Mouse (Mus musculus): Measurements from ENCODE around the gene Ganab. TPM values are rescaled to one million over a fixed set of nuclear protein-coding genes. Genes with fewer than 3 reads are reported as not detected.
"Not testable (repeated sequence)": the region's sequence is repeated elsewhere in the genome, so short reads cannot be mapped to it uniquely, and the experiment has no call there.

Ganab gene
- total and polyA plus RNA-seq, 2 experiments from 2014 or later = 55.5 to 110 TPM

DNA sequence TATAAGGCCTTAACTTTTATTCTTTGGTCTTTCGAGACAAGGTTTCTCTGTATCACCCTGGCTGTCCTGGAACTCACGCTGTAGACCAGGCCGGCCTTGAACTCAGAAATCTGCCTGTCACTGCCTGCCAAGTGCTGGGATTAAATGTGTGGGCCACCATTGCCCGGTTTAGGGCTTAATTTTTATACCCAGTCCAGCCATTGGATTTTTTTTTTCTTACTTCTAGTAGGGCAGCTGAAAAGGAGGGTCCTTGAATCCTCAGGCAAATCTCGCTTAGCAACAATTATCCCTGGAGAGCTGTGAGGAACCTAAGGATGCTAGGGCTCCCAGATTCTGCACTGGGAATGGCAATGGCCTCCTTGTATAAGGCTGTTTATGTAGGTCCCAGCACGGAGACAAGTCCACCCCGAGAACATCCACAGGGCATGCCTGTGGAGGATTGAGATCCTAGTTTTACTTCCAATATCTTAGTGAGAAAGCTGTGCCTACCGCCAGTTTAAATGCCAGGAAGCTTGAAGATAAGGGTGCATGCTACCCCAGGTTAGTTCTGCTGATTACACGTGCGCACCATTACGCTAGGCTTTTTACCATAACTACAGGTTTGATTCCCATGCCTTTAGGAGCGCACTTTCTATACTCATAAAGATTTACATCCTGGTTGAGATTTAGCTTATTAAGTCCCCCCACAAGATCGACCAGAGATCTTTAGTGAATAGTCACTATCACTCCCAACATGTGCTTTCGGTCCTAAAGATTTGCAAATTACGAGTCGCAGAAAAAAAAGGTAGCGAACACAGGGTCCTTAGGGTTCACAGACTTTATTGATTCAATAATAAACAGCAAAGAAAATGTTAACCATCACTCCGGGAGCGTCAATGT lies 10.0 kb upstream of the Ganab start:
- H3K4me3 ChIP-seq (ENCODE audit: low read length) = peak overlapping the region; percentile 43
- H3K4me1 ChIP-seq (ENCODE audit: insufficient read depth, low read length) = peaks cover 9% of the 10 kb centered on the region; the same call in 1 of the 2 replicates
- peak overlapping the region; percentile 90 for H3K4me2 ChIP-seq (ENCODE audit: low read depth, low read length)
- TF ChIP-seq CTCF (IDR thresholded peaks at IDR 0.05; ENCODE audit: low read depth) = no peak
- peak overlapping the region; percentile 57 for H3K9ac ChIP-seq (replicated peaks; ENCODE audit: low read length)
- 15% methylated on average over 19 of the region's 19 CpGs for WGBS
- DNase-seq (ENCODE audit: low spot score) (no peak), ATAC-seq (no peak)
- no peaks in the 10 kb centered on the region for H3K9me3 ChIP-seq (ENCODE audit: low read length)
- H3K27ac ChIP-seq = peak overlapping the region; percentile 71; the same call in 1 of the 2 replicates
- no peaks in the 10 kb centered on the region for H3K36me3 ChIP-seq (ENCODE audit: insufficient read depth, low read length)
- no peaks in the 10 kb centered on the region for H3K27me3 ChIP-seq (ENCODE audit: insufficient read depth, low read length)

DNA sequence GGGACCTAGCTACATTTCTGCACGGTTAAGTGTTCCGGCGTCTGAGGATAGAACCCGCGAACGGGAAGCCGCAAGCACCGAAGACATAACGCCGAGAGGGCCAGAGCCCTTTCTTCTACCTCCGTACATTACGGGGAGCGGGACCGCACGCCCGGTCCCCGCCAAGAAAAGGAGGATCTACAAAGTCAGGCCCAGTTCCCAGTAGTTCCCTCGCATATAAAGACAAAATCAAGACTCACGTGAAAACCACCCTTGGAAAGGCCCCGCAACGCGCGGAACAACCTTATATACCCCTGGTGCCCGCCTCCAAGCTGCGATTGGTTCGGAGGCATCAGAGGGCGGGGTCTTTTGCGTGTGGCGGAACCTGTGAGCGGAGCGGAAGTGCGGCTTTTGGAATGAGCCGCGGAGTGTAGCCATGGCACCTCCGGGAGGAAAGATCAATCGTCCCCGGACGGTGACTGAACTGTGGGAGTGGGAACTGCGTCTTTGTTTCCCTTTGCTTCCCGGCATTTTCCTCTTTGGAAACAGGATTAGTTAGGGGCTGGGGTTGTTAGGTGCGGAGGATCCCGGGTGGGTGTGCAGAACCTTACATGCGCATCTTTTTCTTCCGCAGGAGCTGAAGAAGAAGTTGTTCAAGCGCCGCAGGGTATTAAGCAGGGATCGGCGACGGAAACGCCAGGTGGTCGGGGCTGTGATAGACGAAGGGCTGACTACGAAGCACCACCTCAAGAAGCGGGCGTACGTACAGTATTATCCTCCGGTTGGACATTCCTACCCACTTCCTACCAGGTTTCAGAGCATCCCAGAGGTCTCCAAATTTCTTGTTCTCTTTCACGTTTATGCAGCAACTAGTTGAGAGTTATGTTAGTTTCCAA lies 9.1 kb upstream of the Ganab start, which contains the start of the genes 1810009A15Rik and Gm49416:
Gene 1810009A15Rik, plus strand, starts transcription at position 343 of the 875 bp plus-strand sequence.
Gene Gm49416, plus strand, starts transcription at position 416 of the 875 bp plus-strand sequence.
- H3K36me3 ChIP-seq (ENCODE audit: insufficient read depth, low read length) = no peaks in the 10 kb centered on the region
- no peaks in the 10 kb centered on the region for H3K9me3 ChIP-seq (ENCODE audit: low read length)
- H3K4me3 ChIP-seq (ENCODE audit: low read length) = peak within 1 kb of the TSS; percentile 43
- peak; percentile 98 for DNase-seq (ENCODE audit: low spot score)
- H3K4me1 ChIP-seq (ENCODE audit: insufficient read depth, low read length) = peaks cover 9% of the 10 kb centered on the region; the same call in 1 of the 2 replicates
- H3K27ac ChIP-seq = peak within 1 kb of the TSS; percentile 71
- peak within 1 kb of the TSS; percentile 57 for H3K9ac ChIP-seq (replicated peaks; ENCODE audit: low read length)
- WGBS = under 1% methylated on average over 58 of the region's 58 CpGs
- H3K27me3 ChIP-seq (ENCODE audit: insufficient read depth, low read length) = no peaks in the 10 kb centered on the region
- ATAC-seq = peak; percentile 97
- peak; percentile 5; the same call in 1 of the 2 replicates for TF ChIP-seq CTCF (IDR thresholded peaks at IDR 0.05; ENCODE audit: low read depth)
- H3K4me2 ChIP-seq (ENCODE audit: low read depth, low read length) = peak within 1 kb of the TSS; percentile 90

GRCm38 (mm10) chr19:8892829-8893766 lies 4.8 kb upstream of the Ganab start, which contains the start of gene Ints5:
Ints5 (plus strand) TSS chr19:8893005.
- H3K4me3 ChIP-seq (ENCODE audit: low read length) = peak within 1 kb of the TSS; percentile 82
- DNase-seq (ENCODE audit: low spot score) (peak; percentile 92), ATAC-seq (peak; percentile 74)
- peak within 1 kb of the TSS; percentile 89 for H3K9ac ChIP-seq (replicated peaks; ENCODE audit: low read length)
- H3K4me2 ChIP-seq (ENCODE audit: low read depth, low read length) = peak within 1 kb of the TSS; percentile 97
- peaks cover 6% of the 10 kb centered on the region; the same call in 1 of the 2 replicates for H3K4me1 ChIP-seq (ENCODE audit: insufficient read depth, low read length)
- H3K27me3 ChIP-seq (ENCODE audit: insufficient read depth, low read length) = no peaks in the 10 kb centered on the region
- no peaks in the 10 kb centered on the region for H3K9me3 ChIP-seq (ENCODE audit: low read length)
- H3K27ac ChIP-seq = peak within 1 kb of the TSS; percentile 84
- no peak for TF ChIP-seq CTCF (IDR thresholded peaks at IDR 0.05; ENCODE audit: low read depth)
- 3% methylated on average over 54 of the region's 54 CpGs for WGBS
- 0 out of 2 replicates have a peak, but pooled peaks cover 6% of the 10 kb centered on the region for H3K36me3 ChIP-seq (ENCODE audit: insufficient read depth, low read length)

DNA sequence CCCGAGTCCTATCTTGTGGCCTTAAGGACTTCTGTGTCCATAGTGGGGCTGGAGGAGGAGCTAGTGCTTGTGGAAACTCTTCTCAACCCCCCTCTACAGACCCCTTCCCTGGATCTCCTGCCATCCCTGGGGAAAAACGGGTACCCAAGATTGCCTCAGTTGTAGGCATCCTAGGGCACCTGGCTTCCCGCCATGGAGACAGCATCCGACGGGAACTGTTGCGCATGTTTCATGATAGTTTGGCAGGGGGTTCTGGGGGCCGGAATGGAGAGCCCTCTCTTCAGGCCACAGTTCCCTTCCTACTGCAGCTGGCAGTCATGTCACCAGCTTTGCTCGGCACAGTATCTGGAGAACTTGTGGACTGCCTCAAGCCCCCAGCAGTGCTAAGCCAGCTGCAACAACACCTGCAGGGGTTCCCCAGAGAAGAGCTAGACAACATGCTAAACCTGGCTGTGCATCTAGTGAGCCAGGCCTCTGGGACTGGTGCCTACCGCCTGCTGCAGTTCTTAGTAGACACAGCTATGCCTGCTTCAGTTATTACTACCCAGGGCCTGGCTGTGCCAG lies 2.4 kb upstream of the Ganab start:
- H3K9me3 ChIP-seq (ENCODE audit: low read length) = no peaks in the 10 kb centered on the region
- H3K27ac ChIP-seq = no peak overlapping the region
- no peak for DNase-seq (ENCODE audit: low spot score)
- H3K4me3 ChIP-seq (ENCODE audit: low read length) = no peak overlapping the region
- H3K27me3 ChIP-seq (ENCODE audit: insufficient read depth, low read length) = no peaks in the 10 kb centered on the region
- TF ChIP-seq CTCF (IDR thresholded peaks at IDR 0.05; ENCODE audit: low read depth) = no peak
- H3K4me1 ChIP-seq (ENCODE audit: insufficient read depth, low read length) = peaks cover 9% of the 10 kb centered on the region
- 85% methylated on average over 9 of the region's 9 CpGs for WGBS
- 0 out of 2 replicates have a peak, but pooled peaks cover 6% of the 10 kb centered on the region for H3K36me3 ChIP-seq (ENCODE audit: insufficient read depth, low read length)
- no peak overlapping the region for H3K9ac ChIP-seq (replicated peaks; ENCODE audit: low read length)
- no peak for ATAC-seq
- H3K4me2 ChIP-seq (ENCODE audit: low read depth, low read length) = no peak overlapping the region

DNA sequence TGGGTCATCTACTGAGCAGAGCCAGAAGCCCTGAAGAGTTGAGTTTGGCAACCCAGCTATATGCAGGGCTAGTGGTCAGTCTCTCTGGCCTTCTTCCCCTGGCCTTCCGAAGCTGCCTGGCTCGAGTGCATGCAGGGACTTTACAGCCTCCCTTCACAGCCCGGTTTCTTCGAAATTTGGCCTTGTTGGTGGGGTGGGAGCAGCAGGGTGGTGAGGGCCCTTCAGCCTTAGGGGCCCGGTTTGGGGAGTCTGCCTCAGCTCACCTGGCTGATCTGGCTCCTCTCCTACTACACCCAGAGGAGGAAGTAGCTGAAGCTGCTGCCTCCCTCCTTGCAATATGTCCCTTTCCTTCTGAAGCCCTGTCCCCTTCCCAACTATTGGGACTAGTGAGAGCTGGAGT lies 1.6 kb upstream of the Ganab start:
- not testable (repeated sequence) for H3K9me3 ChIP-seq (ENCODE audit: low read length); H3K9ac ChIP-seq (replicated peaks; ENCODE audit: low read length); H3K27me3 ChIP-seq (ENCODE audit: insufficient read depth, low read length); H3K36me3 ChIP-seq (ENCODE audit: insufficient read depth, low read length); H3K4me1 ChIP-seq (ENCODE audit: insufficient read depth, low read length); H3K4me3 ChIP-seq (ENCODE audit: low read length); H3K4me2 ChIP-seq (ENCODE audit: low read depth, low read length); ATAC-seq; H3K27ac ChIP-seq; DNase-seq (ENCODE audit: low spot score)
- WGBS = 87% methylated on average over 5 of the region's 5 CpGs

- peak overlapping the region; percentile 86 for H3K27ac ChIP-seq
- H3K9me3 ChIP-seq (ENCODE audit: low read length); H3K4me1 ChIP-seq (ENCODE audit: insufficient read depth, low read length); H3K27me3 ChIP-seq (ENCODE audit: insufficient read depth, low read length); H3K36me3 ChIP-seq (ENCODE audit: insufficient read depth, low read length): not testable (repeated sequence)
- peak; percentile 46 for ATAC-seq
- peak overlapping the region; percentile 91 for H3K4me3 ChIP-seq (ENCODE audit: low read length)
- H3K9ac ChIP-seq (replicated peaks; ENCODE audit: low read length) = peak overlapping the region; percentile 94; the same call in 1 of the 2 replicates
- 19% methylated on average over 21 of the region's 21 CpGs for WGBS
- peak overlapping the region; percentile 72 for H3K4me2 ChIP-seq (ENCODE audit: low read depth, low read length)
- peak; percentile 54 for DNase-seq (ENCODE audit: low spot score)
Measured at GRCm38 (mm10) chr19:8897211-8897864, 533 bp upstream of the Ganab start.

Measured in hindbrain, postnatal 0 days (tissue).